Mouse (Mus musculus) bone marrow macrophage, adult 2 months (primary cell): ENCODE measurements around the gene Akap2.

Source experiments
- CTCF ChIP-seq: IDR thresholded peaks from 2 replicates; pipeline ENCODE4 v1.5.1; 2012; ENCODE audit warnings: low read depth, mild to moderate bottlenecking, low read length, moderate library complexity
- POLR2A ChIP-seq: IDR thresholded peaks from 2 replicates; pipeline ENCODE4 v1.6.1; 2012; ENCODE audit warnings: mild to moderate bottlenecking, low read depth, low read length, borderline replicate concordance

DNA sequence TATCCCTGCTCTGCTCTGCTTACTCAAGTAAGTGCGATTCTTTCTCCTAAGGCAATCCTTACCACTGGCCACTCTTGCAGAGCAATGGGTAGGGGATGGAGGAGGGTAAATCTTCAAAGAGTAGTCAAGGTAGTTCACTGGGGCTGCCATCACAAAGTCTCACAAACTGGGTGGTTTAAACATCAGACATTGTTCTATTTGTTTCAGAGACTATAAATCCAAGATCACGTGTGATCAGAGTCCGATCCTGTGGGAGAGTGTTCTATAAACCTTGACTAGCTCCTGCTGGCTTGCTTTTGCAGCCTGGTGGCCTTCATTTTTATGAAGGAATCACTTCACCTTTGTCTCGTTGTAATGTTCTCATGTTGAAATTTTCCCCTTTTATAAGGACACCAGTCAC is 199.3 kb downstream of the Akap2 start:
- TF ChIP-seq CTCF (no peak), POLR2A (no peak)
